Mouse (Mus musculus): ENCODE data around the gene Mrgprf.

Gene Mrgprf

GRCm38 (mm10) chr7:145300321-145301007, at the start of gene Mrgprf:
Gene Mrgprf, plus strand, starts transcription at chr7:145300828.
- peak; percentile 63 for DNase-seq

DNA sequence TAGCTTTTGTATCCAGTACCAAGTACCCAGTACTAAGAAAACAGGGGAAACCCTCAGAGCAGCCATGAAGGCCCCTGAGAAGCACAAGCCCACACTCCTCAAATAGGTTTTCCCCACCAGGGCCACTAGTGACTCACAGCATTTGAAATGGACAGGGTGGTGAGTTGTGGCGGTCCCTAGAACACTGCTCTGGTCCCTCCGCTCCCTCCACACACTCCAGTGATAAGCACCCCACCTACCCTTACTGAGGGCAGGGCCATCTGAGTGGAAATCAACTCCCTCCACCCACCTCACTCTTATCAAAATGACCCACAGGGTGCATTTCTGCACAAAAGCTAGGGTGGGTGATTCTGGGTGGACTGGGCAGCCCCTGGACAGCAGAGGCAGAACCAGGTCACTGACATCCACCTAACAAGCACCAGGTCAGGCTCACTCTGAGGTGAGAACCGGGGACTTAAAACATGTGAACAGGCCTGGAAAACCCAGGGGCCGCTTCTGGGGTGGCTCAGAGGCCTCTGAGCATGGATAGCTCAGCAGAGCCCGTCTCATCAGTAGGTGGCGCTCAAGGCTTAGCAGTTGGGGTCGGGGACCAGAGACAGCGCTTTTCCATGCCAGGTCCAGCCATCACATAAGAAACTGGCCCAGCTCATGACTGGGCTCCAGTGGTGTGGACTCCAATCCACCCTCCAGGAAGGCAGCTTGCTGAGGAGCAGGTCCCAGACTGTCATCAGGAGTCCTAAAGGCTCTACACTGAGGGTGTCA, 47.7 kb upstream of the Mrgprf start:
- peak; percentile 91 for DNase-seq

DNA sequence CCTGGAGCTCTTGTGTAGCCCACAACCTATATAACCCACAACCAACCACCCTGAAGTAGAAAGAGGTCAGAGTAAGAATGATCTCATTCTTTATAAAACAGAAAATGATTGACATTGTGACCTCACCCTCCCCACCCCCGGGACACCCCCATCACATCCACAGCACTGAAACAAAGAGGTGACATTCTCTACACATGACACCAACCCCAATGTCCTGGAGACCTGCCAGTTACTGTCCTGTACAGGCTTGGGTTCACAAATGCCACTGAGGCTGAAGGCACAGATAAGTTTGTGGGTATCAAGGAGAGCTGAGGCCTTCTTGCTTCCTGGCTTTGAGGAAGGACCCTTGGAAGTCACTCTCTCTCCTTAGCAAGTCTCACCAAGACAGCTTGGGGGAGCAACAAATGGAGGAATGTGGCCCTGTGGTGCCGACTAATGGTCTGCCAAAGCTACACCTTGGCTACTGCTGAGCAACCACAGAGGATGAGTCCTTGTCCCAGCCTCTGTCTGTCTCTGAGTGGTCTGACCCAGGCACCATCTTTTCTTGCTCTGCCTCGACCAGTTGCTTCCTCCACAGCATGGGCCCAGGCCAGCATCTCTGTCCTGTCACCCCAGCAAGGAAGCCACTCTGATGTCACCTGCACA, 46.5 kb upstream of the Mrgprf start:
- no peak for DNase-seq

GRCm38 (mm10) chr7:145256092-145256491, 44.5 kb upstream of the Mrgprf start:
- DNase-seq = no peak

DNA sequence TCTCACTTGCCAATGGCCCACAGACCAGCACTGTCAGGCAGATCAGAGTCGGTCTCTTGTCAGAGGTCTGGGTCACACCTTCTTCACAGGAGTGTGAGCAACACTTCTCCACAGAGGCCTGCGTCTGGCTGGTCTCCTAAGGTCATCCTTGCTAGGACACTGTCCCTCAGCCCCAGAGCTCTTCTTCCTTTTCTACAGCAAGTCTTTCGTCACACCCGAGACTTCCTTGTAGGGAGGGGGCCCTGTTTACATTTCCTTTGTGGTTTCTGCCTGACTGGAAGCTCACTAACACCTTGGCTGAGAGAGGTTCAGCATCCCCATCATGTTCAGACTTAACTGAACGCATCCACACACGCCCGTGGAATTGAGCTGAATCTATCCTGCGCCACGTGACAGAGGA, 36.4 kb upstream of the Mrgprf start:
- no peak for DNase-seq

- no peak for DNase-seq
Measured at GRCm38 (mm10) chr7:145266011-145266410, 34.6 kb upstream of the Mrgprf start.

DNA sequence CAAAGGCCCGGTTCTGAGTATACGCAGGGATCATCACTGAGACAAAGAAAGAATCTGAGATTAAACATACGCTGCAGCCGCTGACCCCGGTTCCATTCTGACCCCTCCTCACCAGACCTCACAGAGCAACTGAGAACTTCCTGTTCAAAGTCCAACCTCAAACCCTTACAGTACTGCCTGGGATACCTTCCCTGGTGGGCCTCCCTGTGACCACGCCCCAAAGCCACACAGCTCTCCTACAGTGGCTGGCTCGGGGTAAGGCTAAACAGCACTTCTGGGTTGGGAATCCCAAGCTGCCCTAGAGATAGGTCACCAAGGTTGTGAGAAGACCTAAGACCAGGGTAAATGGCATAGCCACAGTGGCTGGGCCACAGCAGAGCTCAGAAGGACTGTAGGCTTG, 31.7 kb upstream of the Mrgprf start:
- DNase-seq = no peak

- no peak for DNase-seq
Measured at GRCm38 (mm10) chr7:145270955-145271354, 29.7 kb upstream of the Mrgprf start.

- no peak for DNase-seq
Measured at GRCm38 (mm10) chr7:145275488-145275887, 25.1 kb upstream of the Mrgprf start.

- DNase-seq = no peak
Measured at GRCm38 (mm10) chr7:145281396-145281795, 19.2 kb upstream of the Mrgprf start.

DNA sequence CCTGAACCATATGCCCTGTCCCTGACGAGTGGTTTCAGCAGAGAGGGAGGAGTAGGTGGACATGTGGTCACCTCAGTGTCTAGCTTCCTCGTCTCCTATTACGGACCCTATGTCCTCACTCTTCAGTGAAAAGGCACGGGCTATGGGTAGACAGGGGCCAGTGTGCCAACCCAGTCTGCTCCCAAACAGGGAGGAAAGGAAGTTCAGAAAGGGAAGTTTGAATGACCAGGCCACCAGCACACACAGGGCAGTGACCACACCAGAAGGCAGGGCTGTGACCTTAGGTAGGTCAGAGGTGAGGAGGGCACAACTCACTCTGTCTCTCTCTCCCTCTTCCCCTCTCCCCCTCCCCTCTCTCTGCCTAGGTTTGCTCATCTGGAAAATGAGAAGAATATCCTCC, 17.6 kb upstream of the Mrgprf start:
- no peak for DNase-seq

DNA sequence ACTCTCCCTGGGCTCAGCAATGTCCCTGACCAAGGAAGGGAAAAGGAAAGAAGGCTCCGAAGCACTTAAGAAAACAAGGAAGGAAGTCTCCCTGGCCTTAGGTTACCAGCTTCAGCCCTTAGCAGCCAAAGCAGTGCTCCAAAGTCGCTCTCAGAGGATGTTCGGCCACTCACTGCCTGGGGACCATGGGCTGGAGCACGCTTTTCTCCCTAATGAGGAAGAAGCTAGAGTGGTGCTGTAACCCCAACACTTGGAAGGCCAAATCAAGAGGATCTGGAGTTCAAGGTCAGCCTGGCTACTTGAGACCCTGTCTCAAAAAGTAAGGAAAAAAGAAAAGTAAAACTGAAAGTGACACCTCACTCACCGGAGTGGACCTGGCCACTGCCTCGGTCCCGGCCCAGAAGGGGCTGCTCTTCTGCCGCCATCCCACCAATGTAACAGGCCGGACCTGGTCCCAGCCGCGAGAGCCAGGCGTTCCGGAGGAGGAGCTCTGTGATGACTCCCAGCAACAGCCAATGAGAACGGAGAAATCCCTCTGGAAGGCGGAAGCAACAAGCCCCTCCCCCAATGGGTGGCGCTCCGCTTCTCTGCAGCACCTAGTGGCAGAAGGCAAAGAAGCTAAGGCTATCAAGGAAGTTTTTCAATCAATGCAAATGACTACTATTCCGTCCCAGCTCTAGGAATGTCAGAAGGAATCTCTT, 17.0 kb upstream of the Mrgprf start, which contains the start of gene Tpcn2:
Tpcn2 (minus strand) TSS at position 525 of the 701 bp plus-strand sequence.
- peak; percentile 95 for DNase-seq

GRCm38 (mm10) chr7:145284293-145284692, 16.3 kb upstream of the Mrgprf start:
- no peak for DNase-seq

DNA sequence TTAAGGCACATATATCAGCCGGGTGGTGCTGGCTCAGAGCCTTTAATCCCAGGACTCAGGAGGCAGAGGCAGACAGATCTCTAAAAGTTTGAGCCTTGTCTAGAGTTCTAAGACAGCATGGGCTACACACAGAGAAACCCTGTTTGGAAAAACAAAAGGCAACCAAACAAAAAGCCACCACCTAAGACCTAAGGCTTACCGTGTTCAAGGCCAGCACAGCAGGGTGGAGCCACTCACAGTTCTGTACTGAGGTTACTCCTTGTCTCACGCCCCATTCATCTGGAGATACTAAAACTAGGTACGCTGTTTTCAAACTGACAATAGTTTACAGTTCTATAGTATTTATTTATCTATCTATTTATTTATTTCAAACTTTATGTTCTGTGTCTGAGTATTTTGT, 15.2 kb upstream of the Mrgprf start:
- no peak for DNase-seq

GRCm38 (mm10) chr7:145287410-145287809, 13.2 kb upstream of the Mrgprf start:
- DNase-seq = no peak

DNA sequence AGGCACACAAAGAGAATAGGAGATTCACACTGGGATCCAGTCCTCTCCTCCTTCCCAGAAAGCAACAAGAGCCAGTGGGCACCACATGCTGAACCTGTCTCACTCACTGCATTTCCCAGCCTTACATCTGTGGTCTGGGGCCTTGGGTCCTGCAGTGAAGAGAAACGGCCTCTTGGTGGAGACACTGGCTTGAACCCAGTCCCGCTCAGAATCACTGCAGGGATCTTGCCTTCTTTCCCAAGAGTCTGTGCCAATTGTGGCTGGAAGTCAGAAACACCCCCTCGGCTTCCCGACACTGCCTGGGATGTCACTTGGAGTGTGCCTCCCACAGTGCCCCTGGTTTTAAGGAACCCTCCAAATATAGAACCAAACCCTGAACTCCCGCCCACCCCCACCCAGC, 11.3 kb upstream of the Mrgprf start:
- DNase-seq = peak; percentile 52

DNA sequence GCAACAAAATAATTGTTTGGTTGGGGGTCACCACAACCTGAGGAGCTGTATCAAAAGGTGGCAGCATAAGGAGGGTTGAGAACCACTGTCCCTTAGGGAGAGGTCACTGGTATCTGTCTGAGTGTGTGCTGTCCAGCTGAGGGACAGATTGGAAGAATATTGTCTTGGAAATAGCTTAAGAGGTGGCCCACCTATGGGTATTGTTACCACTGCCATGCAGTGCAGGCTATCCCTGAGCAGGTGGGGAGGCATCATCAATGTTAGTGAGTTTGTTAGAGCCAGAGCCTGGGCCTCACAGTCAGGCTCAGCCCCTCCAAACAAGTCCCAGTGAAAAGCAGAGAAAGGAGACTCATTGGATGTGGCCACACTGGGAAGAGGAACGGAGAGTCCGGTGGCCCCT, 8.8 kb upstream of the Mrgprf start:
- no peak for DNase-seq

- no peak for DNase-seq
Measured at GRCm38 (mm10) chr7:145292726-145293125, 7.9 kb upstream of the Mrgprf start.

- DNase-seq = peak; percentile 56
Measured at GRCm38 (mm10) chr7:145293859-145294258, 6.8 kb upstream of the Mrgprf start.

GRCm38 (mm10) chr7:145298666-145299490, 1.8 kb upstream of the Mrgprf start:
- no peak for DNase-seq

GRCm38 (mm10) chr7:145299562-145300320, 887 bp upstream of the Mrgprf start:
- peak; percentile 58 for DNase-seq

DNA sequence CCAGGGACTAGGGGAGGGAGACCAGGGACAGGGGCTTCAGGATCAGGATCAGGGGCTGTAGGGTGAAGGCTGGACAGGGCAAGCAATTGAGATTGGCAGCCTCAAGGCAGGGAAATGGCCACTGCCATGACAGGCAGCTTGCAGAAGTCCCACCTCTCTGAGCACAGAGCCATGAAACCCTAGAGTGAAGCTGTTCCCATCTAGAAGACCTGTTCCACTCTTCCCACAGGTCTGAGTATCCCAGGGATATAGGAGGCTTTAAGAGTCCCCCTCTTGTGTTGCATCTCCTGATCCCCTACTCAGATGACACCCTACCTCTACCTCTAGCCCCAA, 346 bp downstream of the Mrgprf start:
- DNase-seq = no peak

Measured in lung, postnatal 14 days (tissue).